Mouse (Mus musculus) MEL (cell line): ENCODE data around the gene Arl15. TPM values are rescaled to one million over a fixed set of nuclear protein-coding genes. Genes with fewer than 3 reads are reported as not detected.

Experiments
- DNase-seq: peaks from one replicate; pipeline ENCODE4 v3.0.0; 2011; ENCODE audit warnings: low read depth, low spot score
- H3K27ac ChIP-seq: 2 replicates; pipeline ENCODE4 v1.5.1; 2012; ENCODE audit warnings: low read depth, mild to moderate bottlenecking, control low read depth, low read length, moderate library complexity; ENCODE audit not compliant: control insufficient read depth
- H3K27me3 ChIP-seq, 2 experiments: fragments of 150-350 bp in 1 of 2; sonication (generic) in 1 of 2; 2 replicates each; pipeline ENCODE4 v1.6.1; 2012; ENCODE audit warnings: low read length in 2 of 2, mild to moderate bottlenecking in 2 of 2, improper control_type of control experiment in 1 of 2, moderate library complexity in 1 of 2; ENCODE audit not compliant: insufficient read depth in 2 of 2, control insufficient read depth in 1 of 2
- H3K36me3 ChIP-seq, 2 experiments: 2 replicates each; pipeline ENCODE4 v1.6.1; 2012 to 2014; ENCODE audit warnings: low read length in 2 of 2, improper control_type of control experiment in 1 of 2, inconsistent platforms in 1 of 2, mild to moderate bottlenecking in 1 of 2; ENCODE audit not compliant: insufficient read depth in 2 of 2, control insufficient read depth in 1 of 2
- H3K4me1 ChIP-seq, 2 experiments: fragments of 150-350 bp in 1 of 2; sonication (generic) in 1 of 2; 2 replicates each; pipeline ENCODE4 v1.6.1; 2012; ENCODE audit warnings: low read length in 2 of 2, improper control_type of control experiment in 1 of 2, mild to moderate bottlenecking in 1 of 2; ENCODE audit not compliant: insufficient read depth in 2 of 2, control insufficient read depth in 1 of 2
- H3K4me3 ChIP-seq, 2 experiments: fragments of 150-350 bp in 1 of 2; sonication (generic) in 1 of 2; 2 replicates each; pipeline ENCODE4 v1.5.1; 2012; ENCODE audit warnings: low read depth in 2 of 2, low read length in 2 of 2, mild to moderate bottlenecking in 2 of 2, moderate library complexity in 2 of 2, control low read depth in 1 of 2, improper control_type of control experiment in 1 of 2; ENCODE audit not compliant: control insufficient read depth in 1 of 2, insufficient read depth in 1 of 2
- H3K79me2 ChIP-seq: 2 replicates; pipeline ENCODE4 v1.6.1; 2012; ENCODE audit warnings: mild to moderate bottlenecking, low read length, moderate library complexity; ENCODE audit not compliant: control insufficient read depth, poor library complexity, insufficient read depth
- H3K9ac ChIP-seq: 2 replicates; pipeline ENCODE4 v1.6.1; 2012; ENCODE audit warnings: low read depth, mild to moderate bottlenecking, control low read depth, low read length, moderate library complexity; ENCODE audit not compliant: control insufficient read depth, poor library complexity, severe bottlenecking
- H3K9me3 ChIP-seq: fragments of 150-350 bp; sonication (generic); replicated peaks from 2 replicates; pipeline ENCODE4 v1.6.1; 2012; ENCODE audit warnings: mild to moderate bottlenecking, low read length, improper control_type of control experiment, moderate library complexity; ENCODE audit not compliant: insufficient read depth
- BHLHE40 ChIP-seq: IDR thresholded peaks from 2 replicates; pipeline ENCODE4 v1.6.1; 2012; ENCODE audit warnings: low read depth, mild to moderate bottlenecking, inconsistent platforms, low read length, improper control_type of control experiment, borderline replicate concordance
- CHD1 ChIP-seq: IDR thresholded peaks from 2 replicates; pipeline ENCODE4 v1.6.1; 2012; ENCODE audit warnings: low read depth, mild to moderate bottlenecking, inconsistent platforms, low read length, improper control_type of control experiment
- CHD2 ChIP-seq: IDR thresholded peaks from 2 replicates; pipeline ENCODE4 v1.6.1; 2011; ENCODE audit warnings: low read length, improper control_type of control experiment
- CTCF ChIP-seq, 3 experiments: IDR thresholded peaks in 2 of 3; conservative IDR thresholded peaks in 1 of 3; 2 replicates each; pipeline ENCODE4 v1.5.1; 2011 to 2012; ENCODE audit warnings: low read length in 3 of 3, low read depth in 2 of 3, mild to moderate bottlenecking in 2 of 3, improper control_type of control experiment in 1 of 3, inconsistent platforms in 1 of 3, mixed read lengths in 1 of 3, moderate library complexity in 1 of 3; ENCODE audit not compliant: control insufficient read depth in 1 of 3, insufficient read depth in 1 of 3, poor library complexity in 1 of 3, severe bottlenecking in 1 of 3
- ELF1 ChIP-seq: IDR thresholded peaks from 2 replicates; pipeline ENCODE4 v1.6.1; 2014; ENCODE audit warnings: low read depth, mild to moderate bottlenecking, inconsistent platforms, low read length, improper control_type of control experiment, moderate library complexity
- EP300 ChIP-seq, 2 experiments: IDR thresholded peaks; 2 replicates each; pipeline ENCODE4 v1.6.1; 2011; ENCODE audit warnings: improper control_type of control experiment in 2 of 2, low read length in 2 of 2, low read depth in 1 of 2, mild to moderate bottlenecking in 1 of 2
- GABPA ChIP-seq: IDR thresholded peaks from 2 replicates; pipeline ENCODE4 v1.6.1; 2012; ENCODE audit warnings: low read depth, mild to moderate bottlenecking, inconsistent platforms, low read length, improper control_type of control experiment, moderate library complexity
- GATA1 ChIP-seq: IDR thresholded peaks from 2 replicates; pipeline ENCODE4 v1.6.1; 2011; ENCODE audit warnings: low read depth, low read length, improper control_type of control experiment
- HCFC1 ChIP-seq: IDR thresholded peaks from 2 replicates; pipeline ENCODE4 v1.6.1; 2012; ENCODE audit warnings: low read depth, mild to moderate bottlenecking, inconsistent platforms, low read length, improper control_type of control experiment, moderate library complexity
- JUND ChIP-seq: IDR thresholded peaks from 2 replicates; pipeline ENCODE4 v1.6.1; 2011; ENCODE audit warnings: low read depth, mild to moderate bottlenecking, improper control_type of control experiment, low read length
- MAFK ChIP-seq: IDR thresholded peaks from 2 replicates; pipeline ENCODE4 v1.6.1; 2011; ENCODE audit warnings: low read depth, mild to moderate bottlenecking, low read length, improper control_type of control experiment, borderline replicate concordance
- MXI1 ChIP-seq: IDR thresholded peaks from 2 replicates; pipeline ENCODE4 v1.6.1; 2011; ENCODE audit warnings: mild to moderate bottlenecking, low read depth, low read length, improper control_type of control experiment
- MYB ChIP-seq: IDR thresholded peaks from 2 replicates; pipeline ENCODE4 v1.6.1; 2011; ENCODE audit warnings: mild to moderate bottlenecking, low read depth, low read length, improper control_type of control experiment
- MYC ChIP-seq: IDR thresholded peaks from 2 replicates; pipeline ENCODE4 v1.6.1; 2011; ENCODE audit warnings: low read depth, mild to moderate bottlenecking, low read length, improper control_type of control experiment, moderate library complexity
- NELFE ChIP-seq: IDR thresholded peaks from 2 replicates; pipeline ENCODE4 v1.6.1; 2011; ENCODE audit warnings: low read depth, low read length, improper control_type of control experiment
- POLR2AphosphoS5 ChIP-seq: IDR thresholded peaks from 2 replicates; pipeline ENCODE4 v1.6.1; 2012; ENCODE audit warnings: low read depth, borderline replicate concordance, mild to moderate bottlenecking, inconsistent platforms, low read length, moderate library complexity, mixed read lengths
- SIN3A ChIP-seq: IDR thresholded peaks from 2 replicates; pipeline ENCODE4 v1.6.1; 2012; ENCODE audit warnings: low read length, improper control_type of control experiment, inconsistent platforms
- TBP ChIP-seq: IDR thresholded peaks from 2 replicates; pipeline ENCODE4 v1.8.0; 2011; ENCODE audit warnings: low read depth, low read length, improper control_type of control experiment
- TCF12 ChIP-seq: IDR thresholded peaks from 2 replicates; pipeline ENCODE4 v1.6.1; 2014; ENCODE audit warnings: low read depth, mild to moderate bottlenecking, inconsistent platforms, low read length, improper control_type of control experiment, moderate library complexity
- UBTF ChIP-seq: IDR thresholded peaks from 2 replicates; pipeline ENCODE4 v1.6.1; 2012; ENCODE audit warnings: low read depth, mild to moderate bottlenecking, inconsistent platforms, low read length, improper control_type of control experiment, moderate library complexity, borderline replicate concordance; ENCODE audit not compliant: insufficient read depth
- USF1 ChIP-seq: IDR thresholded peaks from 2 replicates; pipeline ENCODE4 v1.6.1; 2014; ENCODE audit warnings: low read depth, mild to moderate bottlenecking, inconsistent platforms, low read length, improper control_type of control experiment, moderate library complexity
- USF2 ChIP-seq, 2 experiments: IDR thresholded peaks; 2 replicates each; pipeline ENCODE4 v1.6.1; 2011 to 2012; ENCODE audit warnings: improper control_type of control experiment in 2 of 2, low read length in 2 of 2, borderline replicate concordance in 1 of 2, inconsistent platforms in 1 of 2, low read depth in 1 of 2, mild to moderate bottlenecking in 1 of 2; ENCODE audit not compliant: insufficient read depth in 1 of 2
- ZMIZ1 ChIP-seq: IDR thresholded peaks from 2 replicates; pipeline ENCODE4 v1.6.1; 2012; ENCODE audit warnings: low read depth, mild to moderate bottlenecking, inconsistent platforms, low read length, improper control_type of control experiment, moderate library complexity
- ZNF384 ChIP-seq: IDR thresholded peaks from 2 replicates; pipeline ENCODE4 v1.6.1; 2012; ENCODE audit warnings: low read depth, mild to moderate bottlenecking, inconsistent platforms, low read length, improper control_type of control experiment
- polyA plus RNA-seq, 2 experiments: library from polyadenylated mRNA; stranded (reverse) in 1 of 2; unstranded in 1 of 2; fragments of >175 nt in 1 of 2; fragments of >200 nt in 1 of 2; gene quantifications; 2 replicates each; pipeline versions ENCODE4 v1.2.1 to v1.2.4; 2012; ENCODE audit warnings: low replicate concordance in 2 of 2, low read depth in 1 of 2; ENCODE audit not compliant: insufficient read length in 2 of 2, insufficient read depth in 1 of 2, missing spikeins in 1 of 2
- total RNA-seq: library from RNA; depleted of rRNA; stranded (reverse); fragments of 300-350 nt; gene quantifications from 2 replicates; pipeline ENCODE4 v1.2.3, GENCODE M21; 2012

Arl15 gene
- total and polyA plus RNA-seq, 3 experiments, result 3.6 to 5.8 TPM; not detected in 1

- Histone ChIP-seq H3K27me3 (no peaks in the 10 kb centered on the region), H3K9me3 (no peaks in the 10 kb centered on the region), H3K4me1 (no peaks in the 10 kb centered on the region), H3K9ac (no peak overlapping the region), H3K36me3 (no peaks in the 10 kb centered on the region), H3K27ac (no peak overlapping the region), H3K79me2 (no peaks in the 10 kb centered on the region), H3K4me3 (no peak overlapping the region)
- TF ChIP-seq JUND, result no peak
- TF ChIP-seq MXI1, result no peak
- TF ChIP-seq TBP, result no peak
- TF ChIP-seq EP300 (IDR thresholded peaks at IDR 0.05; ENCODE audit: low read depth in 1 of 2, low read length in 2 of 2), result no peak
- no peak for TF ChIP-seq HCFC1
- no peak for TF ChIP-seq USF2 (IDR thresholded peaks at IDR 0.05; ENCODE audit: borderline replicate concordance in 1 of 2, insufficient read depth in 1 of 2, low read depth in 1 of 2, low read length in 2 of 2)
- TF ChIP-seq USF1, result no peak
- TF ChIP-seq ZNF384, result no peak
- no peak for TF ChIP-seq ELF1
- TF ChIP-seq CTCF (IDR thresholded peaks at IDR 0.05 in 2 of 3, conservative IDR thresholded peaks at IDR 0.05 in 1 of 3; ENCODE audit: control insufficient read depth in 1 of 3, insufficient read depth in 1 of 3, low read depth in 2 of 3, low read length in 3 of 3, poor library complexity in 1 of 3, severe bottlenecking in 1 of 3), result no peak
- no peak for TF ChIP-seq SIN3A
- no peak for TF ChIP-seq TCF12
- TF ChIP-seq UBTF, result no peak
- TF ChIP-seq MYC, result no peak
- no peak for TF ChIP-seq ZMIZ1
- DNase-seq, result no peak
These were observed 117.7 kb downstream of the Arl15 start for GRCm38 (mm10) chr13:113911986-113912519.

- H3K4me3 ChIP-seq, result no peak overlapping the region
- no peaks in the 10 kb centered on the region for H3K4me1 ChIP-seq
- no peaks in the 10 kb centered on the region for H3K36me3 ChIP-seq
- no peaks in the 10 kb centered on the region for H3K27me3 ChIP-seq
- no peak overlapping the region for H3K27ac ChIP-seq
- H3K79me2 ChIP-seq, result no peaks in the 10 kb centered on the region
- DNase-seq, result no peak
- H3K9ac ChIP-seq, result no peak overlapping the region
- no peak for TF ChIP-seq MYB
- TF ChIP-seq CHD1, result no peak
- TF ChIP-seq NELFE, result no peak
- no peak for TF ChIP-seq MAFK
- TF ChIP-seq GATA1, result no peak
- TF ChIP-seq CHD2, result no peak
- no peak for TF ChIP-seq EP300 (IDR thresholded peaks at IDR 0.05; ENCODE audit: low read depth in 1 of 2, low read length in 2 of 2)
- no peak for TF ChIP-seq ZMIZ1
- no peak for TF ChIP-seq BHLHE40
- TF ChIP-seq USF1, result no peak
- no peak for TF ChIP-seq GABPA
- TF ChIP-seq POLR2AphosphoS5, result no peak
- TF ChIP-seq ELF1, result no peak
- TF ChIP-seq, all 39 proteins: peak for 0
- H3K9me3 ChIP-seq, result no peaks in the 10 kb centered on the region
These were observed 120.3 kb downstream of the Arl15 start for GRCm38 (mm10) chr13:113914551-113914971.
